Mouse (Mus musculus) heart, embryonic 12.5 days (tissue): Measurements from ENCODE around the gene Egf. TPM values are rescaled to one million over a fixed set of nuclear protein-coding genes. Genes with fewer than 3 reads are reported as not detected.

Experiments used
- ATAC-seq: fragments of 200-750 bp; cut with Nextera tagmentation; 2 replicates; pipeline ENCODE4 v1.8.0; 2017; ENCODE audit warnings: moderate TSS enrichment, moderate library complexity; ENCODE audit not compliant: insufficient number of reproducible peaks, low FRiP score
- H3K27ac ChIP-seq: fragments of 300-500 bp; sonication (generic); 2 replicates; pipeline ENCODE4 v1.5.1; 2016; ENCODE audit warnings: mild to moderate bottlenecking, moderate library complexity; ENCODE audit not compliant: poor library complexity, severe bottlenecking
- H3K27me3 ChIP-seq: fragments of 300-500 bp; sonication (generic); replicated peaks from 2 replicates; pipeline ENCODE4 v1.6.1; 2016; ENCODE audit warnings: mild to moderate bottlenecking, moderate library complexity
- H3K36me3 ChIP-seq: fragments of 300-500 bp; sonication (generic); 2 replicates; pipeline ENCODE4 v1.6.1; 2016; ENCODE audit warnings: mild to moderate bottlenecking, moderate library complexity
- H3K4me1 ChIP-seq: fragments of 300-500 bp; sonication (generic); replicated peaks from 2 replicates; pipeline ENCODE4 v1.6.1; 2016; ENCODE audit warnings: mild to moderate bottlenecking
- H3K4me2 ChIP-seq: fragments of 300-500 bp; sonication (generic); 2 replicates; pipeline ENCODE4 v1.6.1; 2016; ENCODE audit warnings: mild to moderate bottlenecking, moderate library complexity
- H3K4me3 ChIP-seq: fragments of 300-500 bp; sonication (generic); 2 replicates; pipeline ENCODE4 v1.5.1; 2016; ENCODE audit warnings: mild to moderate bottlenecking
- H3K9ac ChIP-seq: fragments of 300-500 bp; sonication (generic); 2 replicates; pipeline ENCODE4 v1.6.1; 2016; ENCODE audit warnings: mild to moderate bottlenecking, moderate library complexity
- H3K9me3 ChIP-seq: fragments of 300-500 bp; sonication (generic); replicated peaks from 2 replicates; pipeline ENCODE4 v1.6.1; 2016; ENCODE audit warnings: mild to moderate bottlenecking, moderate library complexity
- WGBS: fragments of 180-500 bp; shearing (Covaris S2); methylation state at CpG from one replicate; pipeline ENCODE4 v1.1.7; 2016; 5-methylcytosine and 5-hydroxymethylcytosine counted together
- polyA plus RNA-seq: library from polyadenylated mRNA; unstranded; fragments of >200 nt; fragmentation: Nextera tagmentation; extraction: Ambion mirVana; gene quantifications from 2 replicates; pipeline ENCODE4 v1.2.1, GENCODE M21; 2016

Egf gene
- polyA plus RNA-seq, 1 experiment from 2014 or later = 1.7 TPM

DNA sequence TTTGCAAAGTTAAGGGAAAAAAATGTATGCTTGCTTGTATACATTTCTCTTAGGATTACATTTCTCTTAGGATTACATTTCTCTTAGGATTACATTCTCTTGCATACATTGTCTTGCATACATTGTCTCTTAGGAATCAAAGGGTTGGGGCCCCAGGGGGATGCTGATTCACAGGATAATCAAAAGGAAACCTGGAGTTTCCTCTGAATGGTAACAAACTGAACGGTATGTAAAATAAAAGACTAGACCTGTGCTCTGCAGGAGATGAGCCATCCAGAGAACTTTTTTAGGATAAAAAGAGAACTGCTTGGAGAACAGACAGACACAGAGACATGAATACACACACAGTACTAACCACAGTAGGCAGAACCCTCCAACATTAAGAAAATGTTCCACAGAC is 104.2 kb downstream of the Egf start:
- WGBS = 34% methylated on average over 1 of the region's 1 CpGs

DNA sequence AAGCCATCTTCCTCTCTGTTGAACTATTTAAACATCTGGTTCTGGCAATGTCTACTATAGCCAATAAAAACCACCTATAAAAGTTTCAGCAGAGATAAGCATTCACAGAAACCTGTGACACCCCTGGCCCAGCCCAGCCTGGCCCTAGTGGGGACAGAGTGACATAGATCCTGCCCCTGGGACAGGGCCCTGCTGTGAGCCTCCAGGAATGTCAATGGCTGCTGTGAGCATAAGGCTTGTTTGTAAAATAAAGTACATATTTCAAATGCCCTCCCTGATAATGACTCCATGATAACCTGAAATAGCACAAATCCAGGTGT is 104.9 kb downstream of the Egf start:
- no peak overlapping the region for H3K4me3 ChIP-seq
- no peaks in the 10 kb centered on the region for H3K36me3 ChIP-seq
- H3K4me2 ChIP-seq = no peak overlapping the region
- no peaks in the 10 kb centered on the region for H3K27me3 ChIP-seq
- H3K27ac ChIP-seq = no peak overlapping the region
- H3K9me3 ChIP-seq = 0 out of 2 replicates have a peak, but pooled peaks cover 4% of the 10 kb centered on the region
- no peak overlapping the region for H3K9ac ChIP-seq
- ATAC-seq = no peak
- H3K4me1 ChIP-seq = peaks cover 12% of the 10 kb centered on the region; the same call in 1 of the 2 replicates

More for the DNA sequence above, 104.2 kb downstream of the Egf start:
- Histone ChIP-seq H3K27me3 (no peaks in the 10 kb centered on the region), H3K4me3 (no peak overlapping the region), H3K27ac (no peak overlapping the region), H3K4me1 (peaks cover 6% of the 10 kb centered on the region; the same call in 1 of the 2 replicates), H3K9ac (no peak overlapping the region), H3K4me2 (no peak overlapping the region), H3K9me3 (0 out of 2 replicates have a peak, but pooled peaks cover 4% of the 10 kb centered on the region), H3K36me3 (no peaks in the 10 kb centered on the region)
- ATAC-seq = no peak

DNA sequence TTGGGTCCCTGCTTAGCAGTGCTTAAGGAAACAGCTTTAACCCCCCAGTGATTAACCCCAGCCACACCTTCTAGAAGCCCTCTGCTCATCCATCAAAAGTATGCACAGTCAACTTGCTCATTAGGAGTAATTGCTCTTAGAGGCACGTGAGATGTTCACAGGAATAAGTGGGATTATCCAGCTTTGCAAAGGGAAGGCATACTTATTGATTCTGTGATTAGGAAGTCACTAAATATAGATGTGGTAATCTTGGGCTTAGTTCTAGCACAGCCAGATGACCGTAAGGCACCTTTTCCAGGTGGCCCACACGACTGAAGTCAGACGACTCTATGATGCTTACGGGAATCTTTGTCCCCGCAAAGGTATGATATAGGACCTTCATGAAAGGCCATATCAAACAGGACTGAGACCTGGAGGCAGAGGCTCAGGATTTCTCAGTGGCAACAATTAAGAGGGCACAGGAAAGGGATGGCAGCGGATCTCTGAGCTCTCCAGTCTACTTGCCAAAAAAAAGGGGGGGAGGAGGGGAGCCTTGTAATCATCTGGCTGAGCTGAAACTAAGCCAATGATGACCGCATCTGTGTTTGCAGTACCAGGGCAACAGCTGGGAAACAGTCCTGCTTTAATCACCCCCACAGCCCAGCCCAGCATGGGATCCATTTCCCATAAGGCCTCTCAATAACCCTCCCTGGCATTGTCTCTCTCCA is 105.4 kb downstream of the Egf start:
- Histone ChIP-seq H3K4me2 (no peak overlapping the region), H3K4me1 (peaks cover 13% of the 10 kb centered on the region; the same call in 1 of the 2 replicates), H3K27ac (no peak overlapping the region), H3K9me3 (0 out of 2 replicates have a peak, but pooled peaks cover 4% of the 10 kb centered on the region), H3K36me3 (no peaks in the 10 kb centered on the region), H3K4me3 (no peak overlapping the region), H3K9ac (no peak overlapping the region), H3K27me3 (no peaks in the 10 kb centered on the region)
- 61% methylated on average over 8 of the region's 8 CpGs for WGBS
- ATAC-seq = no peak

DNA sequence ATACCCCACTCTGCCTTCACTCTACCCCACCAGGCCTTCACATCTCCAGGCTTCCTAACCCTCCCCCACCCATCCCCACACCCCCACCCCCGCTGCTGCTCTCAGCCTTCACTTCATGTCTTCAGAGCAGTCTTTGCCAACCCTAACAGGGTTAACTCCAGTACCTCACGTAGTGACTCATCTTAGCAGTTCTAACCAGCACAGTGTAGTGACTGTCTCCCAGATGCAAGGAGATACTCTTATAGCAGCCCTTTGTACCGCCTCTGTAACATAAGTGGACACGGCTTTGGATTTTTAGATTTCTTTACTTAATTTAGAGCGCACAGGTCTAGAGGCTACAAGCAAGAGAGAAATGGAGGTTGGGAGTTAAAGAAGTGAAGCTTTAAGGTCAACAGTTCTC is 106.5 kb downstream of the Egf start:
- H3K9me3 ChIP-seq = no peaks in the 10 kb centered on the region
- no peak overlapping the region for H3K9ac ChIP-seq
- peaks cover 13% of the 10 kb centered on the region; the same call in 1 of the 2 replicates for H3K4me1 ChIP-seq
- no peaks in the 10 kb centered on the region for H3K27me3 ChIP-seq
- no peak overlapping the region for H3K27ac ChIP-seq
- H3K4me3 ChIP-seq = no peak overlapping the region
- 66% methylated on average over 5 of the region's 5 CpGs for WGBS
- no peak for ATAC-seq
- no peaks in the 10 kb centered on the region for H3K36me3 ChIP-seq
- no peak overlapping the region for H3K4me2 ChIP-seq

DNA sequence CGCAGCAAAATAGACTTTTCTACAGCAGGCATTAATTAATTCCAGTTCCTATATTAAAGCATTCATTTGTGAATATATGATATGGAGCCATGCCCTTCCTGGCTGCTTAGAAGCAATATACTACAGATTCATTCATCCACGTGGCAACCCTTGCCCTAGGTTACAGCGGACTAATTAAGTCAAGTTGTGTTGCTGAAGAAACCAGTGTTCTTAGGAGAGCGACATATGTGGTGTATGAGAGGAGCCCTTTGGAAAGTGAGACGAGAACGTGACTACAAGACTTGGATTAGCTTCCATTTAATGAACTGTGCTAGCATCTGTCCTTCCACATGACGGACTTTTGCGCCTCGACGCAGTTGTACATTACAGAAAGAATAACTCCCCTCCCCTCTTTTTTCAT is 107.8 kb downstream of the Egf start:
- H3K36me3 ChIP-seq = no peaks in the 10 kb centered on the region
- H3K27ac ChIP-seq = no peak overlapping the region
- no peak overlapping the region for H3K9ac ChIP-seq
- H3K27me3 ChIP-seq = no peaks in the 10 kb centered on the region
- no peak for ATAC-seq
- no peak overlapping the region for H3K4me2 ChIP-seq
- H3K4me3 ChIP-seq = no peak overlapping the region
- peaks cover 13% of the 10 kb centered on the region; the same call in 1 of the 2 replicates for H3K4me1 ChIP-seq
- H3K9me3 ChIP-seq = no peaks in the 10 kb centered on the region
- WGBS = 90% methylated on average over 10 of the region's 10 CpGs

DNA sequence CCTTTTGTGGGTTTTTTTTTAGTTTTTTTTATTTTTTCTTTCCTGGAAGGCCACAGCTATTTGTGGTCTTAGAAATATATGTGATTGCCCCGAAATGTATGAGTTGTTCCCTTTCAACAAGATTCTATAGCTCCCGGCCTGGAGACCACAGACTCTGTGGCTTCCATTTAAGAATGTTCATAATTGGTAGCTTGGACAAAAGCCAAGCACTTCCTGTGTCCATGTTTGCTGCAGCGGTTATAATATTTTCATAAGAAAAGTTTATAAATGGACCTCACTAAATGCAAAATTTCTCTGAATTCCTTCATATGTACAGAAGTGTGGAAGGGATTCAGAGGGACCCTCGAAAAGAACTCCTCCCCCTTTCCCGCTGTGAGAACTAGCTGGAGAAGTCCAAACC is 108.3 kb downstream of the Egf start:
- no peak overlapping the region for H3K4me3 ChIP-seq
- H3K9ac ChIP-seq = no peak overlapping the region
- no peaks in the 10 kb centered on the region for H3K27me3 ChIP-seq
- 76% methylated on average over 5 of the region's 5 CpGs for WGBS
- no peak overlapping the region for H3K27ac ChIP-seq
- H3K4me1 ChIP-seq = peaks cover 13% of the 10 kb centered on the region; the same call in 1 of the 2 replicates
- H3K9me3 ChIP-seq = no peaks in the 10 kb centered on the region
- ATAC-seq = no peak
- H3K36me3 ChIP-seq = no peaks in the 10 kb centered on the region
- H3K4me2 ChIP-seq = no peak overlapping the region

DNA sequence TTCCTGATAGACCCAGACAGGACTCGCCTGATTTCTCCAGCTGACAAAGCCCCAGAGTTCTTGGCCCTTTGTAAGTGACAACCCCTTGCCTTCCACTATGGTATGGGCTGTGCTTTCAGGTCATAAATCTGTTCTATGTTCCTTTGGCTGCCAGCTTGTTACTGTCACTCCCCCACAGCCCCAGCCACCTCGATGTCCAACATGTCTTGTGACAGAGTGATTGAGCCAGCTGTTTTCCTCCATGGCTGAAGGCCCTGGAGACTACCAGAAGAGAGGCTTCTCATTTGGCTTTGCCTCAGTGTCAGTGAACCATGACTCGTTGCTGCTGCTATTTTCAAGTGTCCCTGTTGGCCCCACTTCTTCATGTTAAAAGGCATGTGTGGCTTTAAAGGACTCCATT is 109.7 kb downstream of the Egf start:
- no peaks in the 10 kb centered on the region for H3K27me3 ChIP-seq
- no peaks in the 10 kb centered on the region for H3K36me3 ChIP-seq
- whole genome bisulfite sequencing = 56% methylated on average over 3 of the region's 3 CpGs
- peaks cover 13% of the 10 kb centered on the region; the same call in 1 of the 2 replicates for H3K4me1 ChIP-seq
- no peak overlapping the region for H3K27ac ChIP-seq
- no peak overlapping the region for H3K4me2 ChIP-seq
- no peak overlapping the region for H3K9ac ChIP-seq
- no peaks in the 10 kb centered on the region for H3K9me3 ChIP-seq
- ATAC-seq = no peak
- H3K4me3 ChIP-seq = no peak overlapping the region

DNA sequence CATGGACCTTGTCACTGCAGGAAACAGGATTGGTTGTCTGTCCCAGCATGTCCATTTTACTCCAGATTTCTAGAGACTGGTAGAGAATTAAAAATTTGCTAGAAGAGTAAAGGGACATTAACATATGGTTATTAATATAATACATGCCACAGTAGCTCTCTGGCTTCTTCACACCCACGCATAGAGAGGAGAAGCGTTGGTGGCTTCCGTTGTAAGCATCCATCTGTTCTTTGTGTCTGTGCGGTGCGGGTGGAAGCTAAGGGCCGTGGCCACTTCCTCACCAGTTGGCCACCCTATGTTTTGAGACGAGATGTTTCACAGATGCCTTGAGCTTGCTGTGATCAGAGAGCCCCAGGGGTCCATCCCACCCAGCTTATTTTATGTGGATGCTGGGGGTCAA is 113.5 kb downstream of the Egf start:
- Histone ChIP-seq H3K9me3 (no peaks in the 10 kb centered on the region), H3K4me1 (peaks cover 16% of the 10 kb centered on the region; the same call in 1 of the 2 replicates), H3K27me3 (no peaks in the 10 kb centered on the region), H3K36me3 (no peaks in the 10 kb centered on the region), H3K27ac (no peak overlapping the region), H3K4me2 (no peak overlapping the region), H3K4me3 (no peak overlapping the region), H3K9ac (no peak overlapping the region)
- 86% methylated on average over 7 of the region's 7 CpGs for WGBS
- ATAC-seq = no peak

DNA sequence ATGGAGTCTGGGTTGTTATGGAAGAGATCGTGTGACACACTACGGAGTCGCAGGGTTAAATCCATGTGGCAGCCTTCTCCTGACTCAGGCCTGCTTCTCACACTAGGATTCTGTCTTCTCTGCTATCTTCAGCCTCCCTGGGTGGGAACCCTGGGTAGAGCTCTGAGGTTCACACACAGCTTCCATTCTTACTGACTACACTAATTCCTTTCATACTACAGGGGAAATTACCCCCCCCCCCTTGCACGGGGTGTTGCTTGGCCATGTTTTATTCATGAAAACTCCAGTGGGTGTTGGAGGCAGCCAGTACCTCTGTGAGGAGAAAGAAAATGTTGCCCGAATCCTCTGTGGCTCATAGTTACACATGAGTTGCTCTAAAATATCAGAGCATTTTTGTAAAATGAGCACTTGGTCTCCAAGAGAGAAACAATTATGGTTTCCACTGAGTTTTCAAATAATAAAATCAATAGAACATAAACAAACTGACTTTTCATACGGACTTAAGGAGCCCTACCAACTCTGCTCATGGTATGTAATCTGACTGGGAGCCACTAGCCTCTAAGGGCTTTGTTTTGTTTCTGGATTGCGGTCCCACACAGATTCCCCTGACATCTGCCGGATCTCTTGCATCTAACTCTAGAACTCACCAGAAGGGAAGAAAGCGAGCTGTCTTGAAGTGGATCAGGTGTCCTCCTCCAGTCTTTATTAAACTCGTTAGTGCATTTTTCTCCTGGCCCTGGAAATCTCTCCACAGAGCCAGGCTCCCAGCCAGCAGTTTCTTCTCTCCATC is 114.7 kb downstream of the Egf start:
- Histone ChIP-seq H3K4me2 (no peak overlapping the region), H3K9ac (no peak overlapping the region), H3K27me3 (no peaks in the 10 kb centered on the region), H3K27ac (no peak overlapping the region), H3K36me3 (no peaks in the 10 kb centered on the region), H3K4me1 (peaks cover 16% of the 10 kb centered on the region; the same call in 1 of the 2 replicates), H3K4me3 (no peak overlapping the region), H3K9me3 (no peaks in the 10 kb centered on the region)
- ATAC-seq = no peak
- WGBS = 72% methylated on average over 10 of the region's 10 CpGs

DNA sequence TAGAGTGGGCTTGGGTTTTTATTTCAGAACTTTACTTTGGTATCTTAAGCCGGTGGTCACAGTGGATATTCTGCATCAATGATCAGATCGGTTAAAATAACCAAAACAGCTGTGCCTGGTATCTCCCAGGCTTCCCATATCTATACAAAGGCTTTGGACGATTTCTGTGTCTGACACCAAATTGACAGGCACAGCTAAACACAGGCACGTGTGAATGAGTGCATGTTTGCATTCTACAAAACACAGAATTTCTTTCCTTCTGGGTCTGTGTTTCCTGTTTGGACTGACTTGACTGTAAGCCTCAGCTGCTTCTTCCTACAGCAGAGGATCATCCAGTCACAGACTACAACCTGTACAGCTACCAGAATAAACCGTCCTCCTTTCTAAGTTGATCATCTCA is 115.4 kb downstream of the Egf start:
- no peaks in the 10 kb centered on the region for H3K9me3 ChIP-seq
- H3K4me3 ChIP-seq = no peak overlapping the region
- H3K36me3 ChIP-seq = no peaks in the 10 kb centered on the region
- H3K27ac ChIP-seq = no peak overlapping the region
- no peak overlapping the region for H3K9ac ChIP-seq
- no peak for ATAC-seq
- H3K4me2 ChIP-seq = no peak overlapping the region
- no peaks in the 10 kb centered on the region for H3K27me3 ChIP-seq
- peaks cover 13% of the 10 kb centered on the region; the same call in 1 of the 2 replicates for H3K4me1 ChIP-seq
- 51% methylated on average over 5 of the region's 5 CpGs for WGBS

DNA sequence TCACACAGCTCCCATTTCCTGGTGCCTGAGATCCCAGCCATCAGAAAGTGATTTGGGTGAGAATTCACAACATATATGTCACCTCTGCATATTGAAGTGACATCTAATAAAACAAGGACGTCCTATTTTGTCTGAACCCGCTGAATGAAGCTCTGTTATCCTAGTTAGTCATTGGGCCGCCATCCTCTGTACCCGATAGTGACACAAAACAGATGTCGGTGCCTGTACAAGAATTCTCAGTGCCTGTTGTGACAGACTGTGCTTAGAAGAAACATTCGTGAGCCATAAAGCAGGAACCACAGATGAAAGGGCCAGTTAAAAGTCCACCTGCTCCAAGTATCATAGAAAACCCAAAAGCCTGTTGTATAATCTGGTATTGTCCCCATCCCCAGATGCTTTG is 117.7 kb downstream of the Egf start:
- WGBS = 54% methylated on average over 6 of the region's 6 CpGs
- H3K4me3 ChIP-seq = no peak overlapping the region
- no peak overlapping the region for H3K9ac ChIP-seq
- H3K36me3 ChIP-seq = peaks cover 6% of the 10 kb centered on the region; the same call in 1 of the 2 replicates
- H3K4me1 ChIP-seq = peaks cover 29% of the 10 kb centered on the region
- no peaks in the 10 kb centered on the region for H3K27me3 ChIP-seq
- H3K9me3 ChIP-seq = no peaks in the 10 kb centered on the region
- ATAC-seq = no peak
- no peak overlapping the region for H3K27ac ChIP-seq
- no peak overlapping the region for H3K4me2 ChIP-seq
